Mouse (Mus musculus) monocyte, adult 59 days (primary cell): ENCODE results near the gene Olfr910. TPM values are rescaled to one million over a fixed set of nuclear protein-coding genes. Genes with fewer than 3 reads are reported as not detected.

Source experiments
- total RNA-seq, 2 experiments: library from RNA; stranded (reverse); gene quantifications; one replicate each; pipeline ENCODE4 v1.2.4; 2023

Olfr910 gene
- total RNA-seq: not detected

GRCm38 (mm10) chr9:38537549-38537948 is at the start of gene Olfr910:
Gene Olfr910 (plus strand): TSS chr9:38537849.

DNA sequence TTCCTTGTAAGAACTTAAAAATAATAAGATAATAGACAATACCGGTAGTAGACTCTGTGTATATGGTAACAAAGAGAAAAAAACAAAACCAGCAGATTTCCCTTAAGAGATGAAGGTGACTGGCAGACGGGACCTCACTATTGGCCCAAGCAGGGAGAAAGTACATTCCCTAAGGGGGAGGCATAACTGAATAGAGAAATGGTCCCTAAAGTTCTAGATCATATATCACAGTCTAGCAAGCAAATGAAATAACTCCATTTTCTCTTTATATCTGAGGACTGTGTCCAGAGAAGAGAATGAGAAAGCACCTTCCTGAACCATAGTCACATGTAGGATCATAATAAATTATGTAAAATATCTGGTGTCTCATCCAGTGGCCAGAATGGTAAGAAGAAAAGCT is 42.1 kb upstream of the Olfr910 start, which contains the start of gene Olfr907:
TSS of gene Olfr907 (plus strand) at position 301 of the 400 bp plus-strand sequence.

GRCm38 (mm10) chr9:38521280-38521679 is 16.4 kb upstream of the Olfr910 start, which contains the start of gene Olfr911-ps1:
Gene Olfr911-ps1 (plus strand): TSS chr9:38521580.

DNA sequence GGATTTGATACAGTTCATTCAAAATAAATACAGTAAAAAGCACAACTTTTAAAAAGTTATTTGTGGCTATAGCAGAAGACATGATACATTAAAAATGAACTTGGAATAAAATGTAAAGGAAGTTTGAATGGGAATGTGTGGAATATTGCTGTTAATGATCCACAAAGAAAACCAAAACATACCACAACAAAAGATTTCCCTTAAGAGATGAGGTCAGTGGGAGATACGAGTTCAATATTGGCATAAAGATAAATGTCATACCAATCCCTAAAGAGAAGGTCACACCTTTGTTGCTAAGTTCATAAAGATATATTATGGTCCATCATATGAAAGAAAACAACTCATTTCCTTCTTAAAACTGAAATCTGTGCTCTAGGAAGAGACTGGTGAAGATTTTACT is 42.2 kb downstream of the Olfr910 start, which contains the start of gene Olfr912:
TSS of gene Olfr912 (plus strand) at position 301 of the 400 bp plus-strand sequence.

Other genes starting within 250 kb of the Olfr910 start
- gene Olfr896-ps1, start 246.7 kb upstream of the Olfr910 start, total RNA-seq: not detected
- not detected for gene Olfr25, start 208.8 kb upstream of the Olfr910 start, total RNA-seq
- not detected for gene Olfr898, start 189.4 kb upstream of the Olfr910 start, total RNA-seq
- not detected for gene Olfr250, start 171.0 kb upstream of the Olfr910 start, total RNA-seq
- not detected for gene Olfr251, start 160.8 kb upstream of the Olfr910 start, total RNA-seq
- gene Olfr147, start 136.2 kb upstream of the Olfr910 start, total RNA-seq: not detected
- not detected for gene Olfr901, start 108.4 kb upstream of the Olfr910 start, total RNA-seq
- not detected for gene Olfr902, start 90.2 kb upstream of the Olfr910 start, total RNA-seq
- not detected for gene Olfr904, start 74.7 kb upstream of the Olfr910 start, total RNA-seq
- gene Olfr905, start 66.7 kb upstream of the Olfr910 start, total RNA-seq: not detected
- gene Olfr906, start 50.8 kb upstream of the Olfr910 start, total RNA-seq: not detected
- gene Olfr907, start 42.0 kb upstream of the Olfr910 start, total RNA-seq: not detected
- gene Olfr911-ps1, start 16.3 kb upstream of the Olfr910 start, total RNA-seq: not detected
- gene Olfr912, start 42.3 kb downstream of the Olfr910 start, total RNA-seq: not detected
- not detected for gene Olfr913, start 54.9 kb downstream of the Olfr910 start, total RNA-seq
- gene Olfr914, start 67.3 kb downstream of the Olfr910 start, total RNA-seq: not detected
- gene Olfr916, start 122.0 kb downstream of the Olfr910 start, total RNA-seq: not detected
- gene Olfr917, start 128.0 kb downstream of the Olfr910 start, total RNA-seq: not detected
- not detected for gene Olfr918, start 136.8 kb downstream of the Olfr910 start, total RNA-seq
- not detected for gene Olfr919, start 165.8 kb downstream of the Olfr910 start, total RNA-seq
- 10 to 100 TPM; 72.6 to 77.7 TPM for gene Vwa5a, start 180.4 kb downstream of the Olfr910 start, total RNA-seq
- under 1 TPM; 0.67 to 0.84 TPM for gene Olfr920, start 214.4 kb downstream of the Olfr910 start, total RNA-seq
- gene Olfr921, start 235.2 kb downstream of the Olfr910 start, total RNA-seq: not detected